Mouse (Mus musculus) adrenal gland, adult 8-10 months (tissue): Measurements from ENCODE around the gene Gga2. TPM values are rescaled to one million over a fixed set of nuclear protein-coding genes. Genes with fewer than 3 reads are reported as not detected.

Experiments used
- DNase-seq: peaks from one replicate; pipeline ENCODE4 v3.0.0; 2022
- total RNA-seq, 4 experiments: library from RNA; stranded (reverse); gene quantifications; 2 replicates each; pipeline ENCODE4 v1.2.4; 2022

The Gga2 gene
- total RNA-seq, 4 experiments from 2014 or later, result 18.0 to 29.3 (median 22.4) TPM

DNA sequence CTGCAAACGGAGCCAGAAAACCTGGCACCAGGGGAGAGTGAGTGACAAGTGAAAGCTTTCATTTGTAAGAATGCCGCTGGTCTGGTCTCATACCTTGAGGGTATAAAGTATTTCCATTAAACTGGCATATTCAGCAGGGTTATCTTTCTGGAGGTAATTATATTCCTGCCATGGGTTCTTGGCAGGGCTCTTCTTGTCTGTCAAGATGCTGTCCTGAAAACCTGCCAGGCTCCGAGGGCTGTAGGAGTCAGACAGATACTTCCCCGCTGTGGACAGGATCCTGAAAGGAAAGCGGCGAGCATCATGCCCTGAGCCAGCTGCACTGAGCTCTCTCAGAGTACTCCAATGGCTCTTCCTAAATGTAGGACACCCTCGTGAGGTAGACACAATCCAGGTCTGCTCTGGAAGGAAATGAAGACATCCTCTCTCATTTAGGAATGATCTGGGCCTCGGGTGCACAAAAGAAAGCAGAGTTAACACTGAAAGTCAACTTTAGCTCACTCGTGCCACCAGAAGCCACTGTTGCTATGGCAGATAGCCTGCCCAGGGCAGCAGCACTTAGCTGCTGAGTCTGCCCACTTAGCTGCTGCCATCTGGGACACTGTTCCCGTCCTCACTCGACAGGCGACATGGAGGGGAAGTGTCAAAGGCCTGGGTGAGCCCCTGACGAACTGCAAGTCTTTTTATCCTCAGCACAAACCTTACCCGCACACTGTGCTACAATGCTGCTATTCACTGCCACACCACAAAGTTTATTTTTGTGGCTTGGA is 84.0 kb downstream of the Gga2 start:
- no peak for DNase-seq

Other genes with a start within 250 kb of the Gga2 start
- under 1 TPM; 0.11 to 0.44 (median 0.13) TPM for gene Scnn1b, start 156.2 kb downstream of the Gga2 start, total RNA-seq
- 10 to 100 TPM; 31.8 to 48.8 (median 40.1) TPM for gene Cog7, start 39.5 kb downstream of the Gga2 start, total RNA-seq
- 10 to 100 TPM; 46.0 to 56.0 (median 50.4) TPM for gene Ubfd1, start 46.0 kb upstream of the Gga2 start, total RNA-seq
- gene Ears2, start 46.0 kb upstream of the Gga2 start, total RNA-seq, result 10 to 100 TPM; 17.8 to 23.3 (median 20.0) TPM
- 100 to 1,000 TPM; 279 to 424 (median 346) TPM for gene Ndufab1, start 80.7 kb upstream of the Gga2 start, total RNA-seq
- gene Palb2, start 111.8 kb upstream of the Gga2 start, total RNA-seq, result 1 to 10 TPM; 1.5 to 2.5 (median 2.1) TPM
- 10 to 100 TPM; 63.1 to 82.7 (median 76.1) TPM for gene Dctn5, start 111.8 kb upstream of the Gga2 start, total RNA-seq
- gene Plk1, start 138.2 kb upstream of the Gga2 start, total RNA-seq, result 1 to 10 TPM; 2.1 to 3.1 (median 2.6) TPM
- gene Ern2, start 165.0 kb upstream of the Gga2 start, total RNA-seq, result under 1 TPM; 0.15 to 0.43 (median 0.35) TPM
- 1 to 10 TPM; 1.2 to 4.5 (median 2.4) TPM for gene Chp2, start 198.3 kb upstream of the Gga2 start, total RNA-seq